Mouse (Mus musculus): ENCODE results near the gene Dph6. TPM values are rescaled to one million over a fixed set of nuclear protein-coding genes. Genes with fewer than 3 reads are reported as not detected.

Dph6 gene
- polyA plus RNA-seq, 2 experiments = 5.5 to 6.1 TPM

DNA sequence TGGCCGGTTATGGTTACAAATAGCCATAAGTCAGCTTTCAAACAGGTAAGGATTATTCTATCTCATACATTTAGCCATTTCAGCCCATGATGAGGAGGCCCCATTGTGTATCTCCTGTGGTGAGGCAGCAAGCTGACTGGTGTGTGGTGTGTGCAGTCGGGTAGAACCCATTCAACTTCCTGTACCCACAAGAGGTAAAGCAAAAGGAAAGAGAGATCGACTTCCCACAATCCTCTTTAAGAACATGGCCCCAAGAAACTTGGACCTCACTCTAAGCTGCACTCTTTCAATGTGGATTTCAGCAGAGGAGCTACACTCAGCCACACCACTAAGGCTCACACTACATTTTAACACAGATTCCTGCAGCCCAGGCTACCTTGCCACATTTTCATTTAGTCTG, 53.6 kb downstream of the Dph6 start:
- H3K36me3 ChIP-seq (replicated peaks; ENCODE audit: control insufficient read depth, insufficient read depth, low read depth) = no peaks in the 10 kb centered on the region
- no peaks in the 10 kb centered on the region for H3K9me3 ChIP-seq (ENCODE audit: control insufficient read depth, low read length)
- H3K27ac ChIP-seq = no peak overlapping the region
- H3K27me3 ChIP-seq (ENCODE audit: control insufficient read depth, insufficient read depth, low read length) = no peaks in the 10 kb centered on the region
- 61% methylated on average over 3 of the region's 3 CpGs for WGBS (ENCODE audit: insufficient replicate concordance)
- DNase-seq (ENCODE audit: low read depth in 3 of 3, low spot score in 3 of 3) (no peak), ATAC-seq (ENCODE audit: insufficient read depth) (no peak)
- no peak overlapping the region for H3K4me3 ChIP-seq (ENCODE audit: insufficient read depth in 1 of 2, low read depth in 2 of 2, low read length in 2 of 2)
- TF ChIP-seq CTCF (IDR thresholded peaks at IDR 0.05; ENCODE audit: low read depth) = no peak
- TF ChIP-seq EP300 (IDR thresholded peaks at IDR 0.05; ENCODE audit: low read depth) = no peak
- no peak overlapping the region for H3K4me2 ChIP-seq (ENCODE audit: low read depth)
- H3K4me1 ChIP-seq (replicated peaks; ENCODE audit: control insufficient read depth in 2 of 2, insufficient read depth in 2 of 2, low read length in 1 of 2) = no peaks in the 10 kb centered on the region
- no peak overlapping the region for H3K9ac ChIP-seq (replicated peaks)

DNA sequence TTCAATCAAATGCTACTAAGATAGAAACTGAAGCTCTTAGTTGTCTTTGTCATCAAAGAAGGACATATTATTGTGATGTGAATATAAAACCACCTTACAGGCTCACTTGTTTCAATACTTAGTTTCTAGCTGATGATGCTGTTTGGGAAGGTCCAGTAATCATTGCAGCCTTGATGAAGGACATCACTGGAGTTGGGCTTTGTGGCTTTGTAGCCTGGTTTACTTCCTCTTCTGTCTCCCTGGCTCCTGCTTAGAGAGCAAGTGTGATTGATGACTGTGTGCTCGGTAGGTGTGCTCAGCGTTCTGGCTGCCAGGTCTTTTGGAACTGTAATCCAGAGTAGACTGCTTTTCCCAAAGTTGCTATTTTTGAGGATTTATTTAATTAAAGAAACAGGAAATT, 55.0 kb downstream of the Dph6 start:
- no peaks in the 10 kb centered on the region for H3K36me3 ChIP-seq (replicated peaks; ENCODE audit: control insufficient read depth, insufficient read depth, low read depth)
- no peak overlapping the region for H3K27ac ChIP-seq
- TF ChIP-seq CTCF (IDR thresholded peaks at IDR 0.05; ENCODE audit: low read depth) (no peak), EP300 (IDR thresholded peaks at IDR 0.05; ENCODE audit: low read depth) (no peak)
- no peaks in the 10 kb centered on the region for H3K27me3 ChIP-seq (ENCODE audit: control insufficient read depth, insufficient read depth, low read length)
- DNase-seq (ENCODE audit: low read depth in 3 of 3, low spot score in 3 of 3) = no peak
- no peak overlapping the region for H3K9ac ChIP-seq (replicated peaks)
- no peak overlapping the region for H3K4me2 ChIP-seq (ENCODE audit: low read depth)
- no peak overlapping the region for H3K4me3 ChIP-seq (ENCODE audit: insufficient read depth in 1 of 2, low read depth in 2 of 2, low read length in 2 of 2)
- ATAC-seq (ENCODE audit: insufficient read depth) = no peak
- WGBS (ENCODE audit: insufficient replicate concordance) = 26% methylated on average over 2 of the region's 2 CpGs
- H3K9me3 ChIP-seq (ENCODE audit: control insufficient read depth, low read length) = no peaks in the 10 kb centered on the region
- H3K4me1 ChIP-seq (replicated peaks; ENCODE audit: control insufficient read depth in 2 of 2, insufficient read depth in 2 of 2, low read length in 1 of 2) = no peaks in the 10 kb centered on the region

DNA sequence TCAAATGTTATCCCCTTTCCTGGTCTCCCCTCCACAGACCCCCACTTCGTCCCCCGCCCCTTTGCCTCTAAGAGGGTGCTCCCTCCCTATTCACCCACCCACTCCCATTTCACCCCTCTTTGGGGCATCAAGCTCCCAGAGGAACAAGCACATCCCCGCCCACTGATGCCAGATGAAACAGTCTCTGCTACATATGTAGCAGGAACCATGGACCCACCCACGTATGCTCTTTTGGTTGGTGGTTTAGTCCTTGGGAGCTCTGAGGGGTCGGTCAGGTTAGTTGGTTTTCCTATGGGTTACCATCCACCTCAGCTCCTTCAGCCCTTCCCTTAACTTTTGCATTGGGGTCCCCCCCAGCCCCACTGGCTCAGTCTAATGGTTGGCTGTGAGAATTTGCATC, 61.4 kb downstream of the Dph6 start:
- no peak overlapping the region for H3K4me3 ChIP-seq (ENCODE audit: insufficient read depth in 1 of 2, low read depth in 2 of 2, low read length in 2 of 2)
- no peaks in the 10 kb centered on the region for H3K36me3 ChIP-seq (replicated peaks; ENCODE audit: control insufficient read depth, insufficient read depth, low read depth)
- H3K4me2 ChIP-seq (ENCODE audit: low read depth) = no peak overlapping the region
- no peaks in the 10 kb centered on the region for H3K4me1 ChIP-seq (replicated peaks; ENCODE audit: control insufficient read depth in 2 of 2, insufficient read depth in 2 of 2, low read length in 1 of 2)
- no peak for DNase-seq (ENCODE audit: low read depth in 3 of 3, low spot score in 3 of 3)
- 67% methylated on average over 5 of the region's 5 CpGs for WGBS (ENCODE audit: insufficient replicate concordance)
- no peak overlapping the region for H3K9ac ChIP-seq (replicated peaks)
- no peaks in the 10 kb centered on the region for H3K27me3 ChIP-seq (ENCODE audit: control insufficient read depth, insufficient read depth, low read length)
- no peak for ATAC-seq (ENCODE audit: insufficient read depth)
- no peaks in the 10 kb centered on the region for H3K9me3 ChIP-seq (ENCODE audit: control insufficient read depth, low read length)
- H3K27ac ChIP-seq = no peak overlapping the region
- TF ChIP-seq EP300 (IDR thresholded peaks at IDR 0.05; ENCODE audit: low read depth) = no peak
- no peak for TF ChIP-seq CTCF (IDR thresholded peaks at IDR 0.05; ENCODE audit: low read depth)

DNA sequence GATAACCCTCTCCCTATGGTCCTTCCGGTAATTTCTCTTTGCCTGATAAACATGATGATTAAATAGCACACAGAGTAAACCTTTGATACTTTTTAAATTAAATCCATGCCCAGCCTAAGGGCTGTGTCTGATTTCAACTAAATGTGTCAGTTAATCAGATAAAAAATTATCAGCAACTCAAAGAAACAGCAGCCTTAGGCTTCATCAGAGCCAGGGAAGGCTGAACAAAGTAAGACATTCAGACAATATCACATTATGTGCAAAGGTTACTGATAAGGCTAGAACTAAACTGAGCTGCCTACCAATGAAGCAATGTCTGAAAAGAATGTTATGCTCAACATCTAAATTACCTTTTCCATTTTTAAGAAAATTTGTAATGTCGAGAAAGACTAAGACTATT, 74.0 kb downstream of the Dph6 start:
- H3K27ac ChIP-seq = no peak overlapping the region
- DNase-seq (ENCODE audit: low read depth in 3 of 3, low spot score in 3 of 3) = no peak
- no peak for ATAC-seq (ENCODE audit: insufficient read depth)
- no peaks in the 10 kb centered on the region for H3K27me3 ChIP-seq (ENCODE audit: control insufficient read depth, insufficient read depth, low read length)
- no peaks in the 10 kb centered on the region for H3K36me3 ChIP-seq (replicated peaks; ENCODE audit: control insufficient read depth, insufficient read depth, low read depth)
- no peaks in the 10 kb centered on the region for H3K4me1 ChIP-seq (replicated peaks; ENCODE audit: control insufficient read depth in 2 of 2, insufficient read depth in 2 of 2, low read length in 1 of 2)
- H3K4me3 ChIP-seq (ENCODE audit: insufficient read depth in 1 of 2, low read depth in 2 of 2, low read length in 2 of 2) = no peak overlapping the region
- no peaks in the 10 kb centered on the region for H3K9me3 ChIP-seq (ENCODE audit: control insufficient read depth, low read length)
- no peak overlapping the region for H3K9ac ChIP-seq (replicated peaks)
- no peak for TF ChIP-seq CTCF (IDR thresholded peaks at IDR 0.05; ENCODE audit: low read depth)
- TF ChIP-seq EP300 (IDR thresholded peaks at IDR 0.05; ENCODE audit: low read depth) = no peak
- WGBS (ENCODE audit: insufficient replicate concordance) = 65% methylated on average over 2 of the region's 2 CpGs
- H3K4me2 ChIP-seq (ENCODE audit: low read depth) = no peak overlapping the region

DNA sequence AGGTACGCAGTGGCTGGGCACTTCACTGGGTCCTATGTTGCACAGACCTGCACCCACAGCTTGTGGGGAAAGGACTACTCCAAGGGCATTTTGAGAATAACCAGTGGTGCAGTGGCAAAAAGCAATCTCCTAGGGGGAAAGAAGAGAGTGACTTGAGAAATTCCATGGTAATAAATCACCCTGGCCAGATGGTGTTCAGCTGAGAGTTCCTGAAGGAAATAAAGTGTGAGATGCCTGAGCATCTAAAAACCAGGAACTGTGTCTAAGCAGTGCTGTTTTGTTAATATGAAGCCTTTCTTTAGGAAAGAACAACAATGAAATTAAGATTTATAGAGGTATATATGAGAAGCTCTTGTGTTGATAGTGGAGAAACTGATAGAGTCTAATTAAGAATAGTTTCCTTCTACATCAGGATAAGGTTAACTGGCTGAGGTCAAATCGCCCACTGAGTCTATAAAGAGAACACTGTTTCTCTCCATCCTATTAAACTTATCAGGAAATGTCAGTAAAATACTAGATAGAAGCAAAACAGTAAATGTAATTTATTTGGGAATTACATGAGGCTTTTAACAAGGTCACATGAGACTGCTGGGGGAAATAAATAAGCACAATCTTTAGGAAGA, 111.7 kb downstream of the Dph6 start:
- H3K4me1 ChIP-seq (replicated peaks; ENCODE audit: control insufficient read depth in 2 of 2, insufficient read depth in 2 of 2, low read length in 1 of 2) = no peaks in the 10 kb centered on the region
- H3K4me3 ChIP-seq (ENCODE audit: insufficient read depth in 1 of 2, low read depth in 2 of 2, low read length in 2 of 2) = no peak overlapping the region
- DNase-seq (ENCODE audit: low read depth in 3 of 3, low spot score in 3 of 3) (no peak), ATAC-seq (ENCODE audit: insufficient read depth) (no peak)
- 62% methylated on average over 2 of the region's 2 CpGs for WGBS (ENCODE audit: insufficient replicate concordance)
- H3K27ac ChIP-seq = no peak overlapping the region
- H3K9ac ChIP-seq (replicated peaks) = no peak overlapping the region
- H3K36me3 ChIP-seq (replicated peaks; ENCODE audit: control insufficient read depth, insufficient read depth, low read depth) = no peaks in the 10 kb centered on the region
- H3K4me2 ChIP-seq (ENCODE audit: low read depth) = no peak overlapping the region
- TF ChIP-seq CTCF (IDR thresholded peaks at IDR 0.05; ENCODE audit: low read depth) = no peak
- no peak for TF ChIP-seq EP300 (IDR thresholded peaks at IDR 0.05; ENCODE audit: low read depth)
- H3K9me3 ChIP-seq (ENCODE audit: control insufficient read depth, low read length) = no peaks in the 10 kb centered on the region
- no peaks in the 10 kb centered on the region for H3K27me3 ChIP-seq (ENCODE audit: control insufficient read depth, insufficient read depth, low read length)

All from liver, embryonic 14.5 days (tissue).